Mouse (Mus musculus) liver, embryonic 16.5 days (tissue): ENCODE data around the gene Cdc25b. TPM values are rescaled to one million over a fixed set of nuclear protein-coding genes. Genes with fewer than 3 reads are reported as not detected.

ENCODE experiments used
- ATAC-seq: fragments of 200-750 bp; cut with Nextera tagmentation; 2 replicates; pipeline ENCODE4 v1.8.0; 2017; ENCODE audit warnings: low read depth, mild to moderate bottlenecking, moderate number of reproducible peaks, moderate library complexity
- H3K27ac ChIP-seq: fragments of 300-500 bp; sonication (generic); 2 replicates; pipeline ENCODE4 v1.5.1; 2014; ENCODE audit warnings: mild to moderate bottlenecking, low read length
- H3K27me3 ChIP-seq: fragments of 300-500 bp; sonication (generic); 2 replicates; pipeline ENCODE4 v1.6.1; 2014; ENCODE audit warnings: low read depth, low read length, mixed read lengths; ENCODE audit not compliant: control insufficient read depth, insufficient read depth
- H3K36me3 ChIP-seq: fragments of 300-500 bp; sonication (generic); 2 replicates; pipeline ENCODE4 v1.6.1; 2014; ENCODE audit warnings: mild to moderate bottlenecking; ENCODE audit not compliant: control insufficient read depth, insufficient read depth
- H3K4me1 ChIP-seq: fragments of 300-500 bp; sonication (generic); 2 replicates; pipeline ENCODE4 v1.6.1; 2014; ENCODE audit warnings: low read depth, low read length, mixed read lengths; ENCODE audit not compliant: control insufficient read depth
- H3K4me2 ChIP-seq: fragments of 300-500 bp; sonication (generic); 2 replicates; pipeline ENCODE4 v1.6.1; 2014; ENCODE audit warnings: low read depth, low read length, mixed read lengths
- H3K4me3 ChIP-seq: fragments of 300-500 bp; sonication (generic); 2 replicates; pipeline ENCODE4 v1.5.1; 2014; ENCODE audit warnings: low read depth, mild to moderate bottlenecking, low read length
- H3K9ac ChIP-seq: fragments of 300-500 bp; sonication (generic); 2 replicates; pipeline ENCODE4 v1.6.1; 2014; ENCODE audit warnings: low read depth, low read length
- H3K9me3 ChIP-seq: fragments of 300-500 bp; sonication (generic); replicated peaks from 2 replicates; pipeline ENCODE4 v1.6.1; 2016; ENCODE audit warnings: low read length; ENCODE audit not compliant: control insufficient read depth
- WGBS: fragments of 180-500 bp; shearing (Covaris S2); extraction: QIAGEN DNeasy Blood & Tissue Kit; methylation state at CpG from one replicate; pipeline ENCODE4 v1.1.7; 2014; ENCODE audit not compliant: insufficient replicate concordance; 5-methylcytosine and 5-hydroxymethylcytosine counted together
- polyA plus RNA-seq: library from polyadenylated mRNA; unstranded; fragments of >200 nt; fragmentation: Nextera tagmentation; extraction: Ambion mirVana; gene quantifications from 2 replicates; pipeline ENCODE4 v1.2.1, GENCODE M21; 2015

Gene Cdc25b
- polyA plus RNA-seq, 1 experiment from 2014 or later = 284 TPM

GRCm38 (mm10) chr2:131170936-131171335 lies 15.8 kb upstream of the Cdc25b start:
- WGBS = 25% methylated on average over 9 of the region's 9 CpGs
- 0 out of 2 replicates have a peak overlapping the region, but pooled peaks have one; percentile 17 for H3K4me3 ChIP-seq
- H3K36me3 ChIP-seq = no peaks in the 10 kb centered on the region
- no peak for ATAC-seq
- no peak overlapping the region for H3K9ac ChIP-seq
- H3K27me3 ChIP-seq = peaks cover 54% of the 10 kb centered on the region
- H3K9me3 ChIP-seq = no peaks in the 10 kb centered on the region
- peak overlapping the region; percentile 35; the same call in 1 of the 2 replicates for H3K4me2 ChIP-seq
- peaks cover 18% of the 10 kb centered on the region for H3K4me1 ChIP-seq
- no peak overlapping the region for H3K27ac ChIP-seq

DNA sequence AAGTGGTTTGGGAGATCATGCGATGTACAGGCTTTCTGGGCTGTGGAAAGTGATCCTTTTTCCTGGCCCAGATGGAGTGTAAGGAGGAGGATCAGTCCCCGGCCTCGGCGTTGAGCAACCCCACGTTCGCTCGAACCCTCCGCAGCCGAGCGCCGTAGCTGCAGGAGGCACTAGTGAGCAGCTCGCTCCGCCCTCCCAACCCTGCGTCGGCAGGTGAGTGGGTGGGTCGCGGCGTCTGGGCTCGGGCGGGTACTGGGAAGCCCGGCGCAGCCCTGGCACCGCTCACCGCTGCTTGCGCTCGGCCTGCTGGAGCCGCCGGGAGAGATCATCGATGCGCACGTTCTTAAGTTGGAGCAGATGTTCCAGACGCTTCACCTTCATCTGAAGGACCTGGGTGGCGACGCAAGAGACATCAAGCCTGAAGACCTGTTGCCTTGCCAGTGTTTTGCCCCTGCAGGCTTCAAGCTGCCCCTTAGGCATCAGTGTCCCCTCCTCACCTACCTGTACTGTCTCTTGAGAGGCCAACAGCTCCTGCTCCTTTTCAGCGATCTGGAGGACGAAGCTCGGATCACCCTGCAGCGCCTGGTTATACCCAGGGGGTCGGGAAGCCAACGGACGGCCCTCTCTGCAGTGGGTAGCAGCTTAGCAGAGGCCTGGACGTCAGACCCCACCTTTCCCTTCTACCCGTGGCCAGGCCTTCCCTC lies 15.2 kb upstream of the Cdc25b start:
- Histone ChIP-seq H3K9me3 (no peaks in the 10 kb centered on the region), H3K4me1 (peaks cover 18% of the 10 kb centered on the region), H3K27me3 (peaks cover 54% of the 10 kb centered on the region), H3K27ac (no peak overlapping the region), H3K36me3 (no peaks in the 10 kb centered on the region), H3K9ac (no peak overlapping the region), H3K4me3 (peak overlapping the region; percentile 17; the same call in 1 of the 2 replicates), H3K4me2 (peak overlapping the region; percentile 35)
- no peak for ATAC-seq
- 7% methylated on average over 43 of the region's 43 CpGs for WGBS

GRCm38 (mm10) chr2:131172322-131172721 lies 14.4 kb upstream of the Cdc25b start:
- Histone ChIP-seq H3K4me1 (peaks cover 25% of the 10 kb centered on the region), H3K4me3 (no peak overlapping the region), H3K27me3 (peaks cover 54% of the 10 kb centered on the region), H3K9me3 (no peaks in the 10 kb centered on the region), H3K27ac (no peak overlapping the region), H3K9ac (no peak overlapping the region), H3K36me3 (peaks cover 2% of the 10 kb centered on the region), H3K4me2 (no peak overlapping the region)
- WGBS = 20% methylated on average over 9 of the region's 9 CpGs
- 0 out of 2 replicates have a peak, but pooled peaks have one; percentile 17 for ATAC-seq

DNA sequence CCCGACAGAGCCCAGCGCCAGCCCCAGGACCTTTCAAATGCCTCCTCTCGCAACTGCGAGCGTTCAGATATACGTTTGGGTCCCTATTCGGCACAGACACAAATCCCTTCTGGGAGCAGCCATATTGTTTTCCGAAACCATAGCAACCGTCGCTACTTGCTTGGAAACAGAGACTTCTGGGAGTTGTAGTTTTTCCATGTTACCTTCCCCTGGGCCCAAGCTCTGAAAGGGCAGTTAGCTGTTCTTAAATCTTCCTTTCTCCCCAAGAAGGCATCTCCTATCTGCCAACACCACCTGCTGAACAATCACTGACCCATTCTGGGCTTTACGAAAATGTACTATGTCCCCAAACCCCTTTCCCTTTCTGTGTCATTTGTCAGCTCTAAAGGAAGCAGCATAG lies 12.0 kb upstream of the Cdc25b start:
- 3% methylated on average over 11 of the region's 11 CpGs for WGBS
- Histone ChIP-seq H3K9ac (no peak overlapping the region), H3K9me3 (no peaks in the 10 kb centered on the region), H3K4me1 (peaks cover 44% of the 10 kb centered on the region), H3K27ac (no peak overlapping the region), H3K4me2 (peak overlapping the region; percentile 64), H3K36me3 (peaks cover 3% of the 10 kb centered on the region), H3K4me3 (peak overlapping the region; percentile 50), H3K27me3 (peaks cover 47% of the 10 kb centered on the region)
- ATAC-seq = peak; percentile 28; the same call in 1 of the 2 replicates

DNA sequence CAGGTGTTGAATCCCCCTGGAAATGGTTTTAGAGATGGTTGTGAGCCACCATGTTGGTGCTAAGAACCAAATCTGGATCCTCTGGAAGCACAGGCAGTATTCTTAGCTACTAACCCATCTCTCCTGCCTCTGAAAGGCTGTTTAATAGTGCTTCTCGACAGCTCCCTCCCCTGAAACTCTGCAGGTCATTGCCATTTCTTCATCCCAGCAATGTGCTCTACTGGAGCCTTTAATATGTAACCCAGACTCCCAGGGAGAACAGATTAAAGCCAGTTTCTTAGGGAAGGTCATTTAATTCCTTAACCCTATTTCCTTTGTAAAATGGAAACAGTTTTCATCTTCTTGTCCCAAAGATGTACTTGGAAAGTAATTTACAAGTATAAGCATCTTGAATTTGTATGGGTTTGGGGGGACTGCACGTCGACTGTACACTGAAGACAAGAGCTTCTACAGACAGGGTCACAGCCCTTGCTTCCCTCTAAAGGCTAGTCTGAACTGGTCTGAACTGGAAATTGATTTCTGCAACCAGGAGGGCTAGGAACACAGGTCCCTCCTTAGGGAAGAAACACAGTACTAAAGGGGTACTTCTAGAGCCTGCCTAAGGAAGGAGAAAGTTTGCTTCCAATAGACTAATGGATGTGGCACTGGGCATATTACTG lies 11.3 kb upstream of the Cdc25b start:
- H3K27me3 ChIP-seq = peaks cover 40% of the 10 kb centered on the region
- 81% methylated on average over 3 of the region's 3 CpGs for WGBS
- peaks cover 48% of the 10 kb centered on the region for H3K4me1 ChIP-seq
- H3K9ac ChIP-seq = no peak overlapping the region
- no peak overlapping the region for H3K4me2 ChIP-seq
- peaks cover 3% of the 10 kb centered on the region for H3K36me3 ChIP-seq
- H3K9me3 ChIP-seq = no peaks in the 10 kb centered on the region
- no peak overlapping the region for H3K27ac ChIP-seq
- ATAC-seq = no peak
- no peak overlapping the region for H3K4me3 ChIP-seq

- 81% methylated on average over 1 of the region's 1 CpGs for WGBS
- peaks cover 50% of the 10 kb centered on the region for H3K4me1 ChIP-seq
- no peaks in the 10 kb centered on the region for H3K9me3 ChIP-seq
- H3K4me3 ChIP-seq = no peak overlapping the region
- 0 out of 2 replicates have a peak overlapping the region, but pooled peaks have one; percentile 12 for H3K27ac ChIP-seq
- H3K4me2 ChIP-seq = no peak overlapping the region
- H3K36me3 ChIP-seq = peaks cover 3% of the 10 kb centered on the region
- ATAC-seq = no peak
- no peak overlapping the region for H3K9ac ChIP-seq
- H3K27me3 ChIP-seq = peaks cover 35% of the 10 kb centered on the region
Measured at GRCm38 (mm10) chr2:131175945-131176309, 10.8 kb upstream of the Cdc25b start.

GRCm38 (mm10) chr2:131176491-131176890 lies 10.3 kb upstream of the Cdc25b start:
- H3K27ac ChIP-seq = no peak overlapping the region
- peaks cover 44% of the 10 kb centered on the region for H3K4me1 ChIP-seq
- H3K36me3 ChIP-seq = peaks cover 3% of the 10 kb centered on the region
- H3K27me3 ChIP-seq = peaks cover 29% of the 10 kb centered on the region
- no peaks in the 10 kb centered on the region for H3K9me3 ChIP-seq
- ATAC-seq = no peak
- WGBS = 61% methylated on average over 5 of the region's 5 CpGs
- H3K4me3 ChIP-seq = no peak overlapping the region
- no peak overlapping the region for H3K9ac ChIP-seq
- H3K4me2 ChIP-seq = no peak overlapping the region

DNA sequence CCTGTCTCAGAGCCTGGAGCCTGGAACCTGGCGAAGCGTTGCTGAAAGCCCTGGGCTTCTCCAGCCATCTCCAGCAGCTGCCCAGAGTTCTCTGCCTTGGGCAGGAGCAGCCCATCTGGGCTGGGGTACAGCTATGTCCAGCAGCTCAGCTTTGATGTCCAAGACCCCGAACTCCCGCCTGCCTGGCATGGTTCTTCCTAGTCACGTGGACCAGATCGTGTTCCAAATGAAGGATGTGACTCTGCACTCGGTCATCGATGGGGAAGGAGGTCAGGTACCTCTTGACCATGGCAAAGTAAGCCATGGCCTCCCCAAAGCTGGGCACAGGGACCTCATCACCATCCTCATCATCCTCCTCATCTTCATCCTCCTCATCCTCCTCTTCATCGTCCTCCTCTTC lies 8.8 kb upstream of the Cdc25b start:
- no peak for ATAC-seq
- peak overlapping the region; percentile 89 for H3K9ac ChIP-seq
- H3K9me3 ChIP-seq = no peaks in the 10 kb centered on the region
- H3K27me3 ChIP-seq = peaks cover 15% of the 10 kb centered on the region
- 75% methylated on average over 9 of the region's 9 CpGs for WGBS
- H3K4me3 ChIP-seq = peak overlapping the region; percentile 83
- H3K36me3 ChIP-seq = peaks cover 3% of the 10 kb centered on the region
- peak overlapping the region; percentile 92 for H3K4me2 ChIP-seq
- peaks cover 37% of the 10 kb centered on the region for H3K4me1 ChIP-seq
- no peak overlapping the region for H3K27ac ChIP-seq

DNA sequence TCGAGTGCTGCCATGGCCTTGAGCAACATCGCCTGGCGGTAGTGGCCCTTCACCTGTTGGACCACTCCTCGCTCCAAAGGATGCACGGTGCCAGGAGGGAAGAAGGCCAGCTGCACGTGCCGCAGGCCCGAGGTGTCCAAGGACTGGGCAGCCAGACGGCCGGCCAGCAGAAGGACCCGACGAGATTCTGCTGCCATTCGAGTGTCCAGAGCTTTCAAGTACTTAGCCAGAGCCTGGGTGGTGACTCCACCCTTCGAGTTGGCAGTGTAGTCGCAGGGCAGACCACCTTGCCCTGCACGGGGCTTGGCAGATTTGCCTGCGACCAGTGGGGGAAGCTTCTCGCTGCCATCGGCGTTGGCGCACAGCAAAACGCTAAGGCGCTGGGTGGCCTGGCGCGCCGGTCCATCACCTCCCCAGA lies 7.9 kb upstream of the Cdc25b start:
- H3K4me3 ChIP-seq = peak overlapping the region; percentile 83
- peaks cover 3% of the 10 kb centered on the region for H3K36me3 ChIP-seq
- H3K27ac ChIP-seq = peak overlapping the region; percentile 90
- no peaks in the 10 kb centered on the region for H3K9me3 ChIP-seq
- H3K4me1 ChIP-seq = peaks cover 37% of the 10 kb centered on the region
- H3K27me3 ChIP-seq = peaks cover 6% of the 10 kb centered on the region
- WGBS = 42% methylated on average over 26 of the region's 26 CpGs
- H3K4me2 ChIP-seq = peak overlapping the region; percentile 92
- peak overlapping the region; percentile 89 for H3K9ac ChIP-seq
- ATAC-seq = no peak
